Mouse (Mus musculus) hindbrain, embryonic 16.5 days (tissue): ENCODE results near the gene Scamp1. TPM values are rescaled to one million over a fixed set of nuclear protein-coding genes. Genes with fewer than 3 reads are reported as not detected.

Experiments
- polyA plus RNA-seq: library from polyadenylated mRNA; unstranded; fragments of >200 nt; fragmentation: Nextera tagmentation; extraction: Ambion mirVana; gene quantifications from 2 replicates; pipeline ENCODE4 v1.2.1, GENCODE M21; 2015

The Scamp1 gene
- polyA plus RNA-seq, 1 experiment from 2014 or later, result 176 TPM

Other genes with a start within 250 kb of the Scamp1 start
- 21.0 and 21.6 TPM in 2 replicates for gene Lhfpl2, start 228.1 kb downstream of the Scamp1 start, polyA plus RNA-seq
- gene Ap3b1, start 73.1 kb upstream of the Scamp1 start, polyA plus RNA-seq, result 27.9 and 28.4 TPM in 2 replicates